Mouse (Mus musculus) cortical plate, adult 2 months (tissue): ENCODE measurements around the gene Doxl2.

Source experiments
- CTCF ChIP-seq: fragments of 200-500 bp; IDR thresholded peaks from 2 replicates; pipeline ENCODE4 v1.5.1; 2011; ENCODE audit warnings: mild to moderate bottlenecking, control low read depth, low read length; ENCODE audit not compliant: insufficient read depth; ENCODE audit errors: extremely low read depth
- POLR2A ChIP-seq: fragments of 200-500 bp; IDR thresholded peaks from 2 replicates; pipeline ENCODE4 v1.6.1; 2011; ENCODE audit warnings: mild to moderate bottlenecking, low read length, control low read depth; ENCODE audit not compliant: insufficient read depth; ENCODE audit errors: extremely low read depth

DNA sequence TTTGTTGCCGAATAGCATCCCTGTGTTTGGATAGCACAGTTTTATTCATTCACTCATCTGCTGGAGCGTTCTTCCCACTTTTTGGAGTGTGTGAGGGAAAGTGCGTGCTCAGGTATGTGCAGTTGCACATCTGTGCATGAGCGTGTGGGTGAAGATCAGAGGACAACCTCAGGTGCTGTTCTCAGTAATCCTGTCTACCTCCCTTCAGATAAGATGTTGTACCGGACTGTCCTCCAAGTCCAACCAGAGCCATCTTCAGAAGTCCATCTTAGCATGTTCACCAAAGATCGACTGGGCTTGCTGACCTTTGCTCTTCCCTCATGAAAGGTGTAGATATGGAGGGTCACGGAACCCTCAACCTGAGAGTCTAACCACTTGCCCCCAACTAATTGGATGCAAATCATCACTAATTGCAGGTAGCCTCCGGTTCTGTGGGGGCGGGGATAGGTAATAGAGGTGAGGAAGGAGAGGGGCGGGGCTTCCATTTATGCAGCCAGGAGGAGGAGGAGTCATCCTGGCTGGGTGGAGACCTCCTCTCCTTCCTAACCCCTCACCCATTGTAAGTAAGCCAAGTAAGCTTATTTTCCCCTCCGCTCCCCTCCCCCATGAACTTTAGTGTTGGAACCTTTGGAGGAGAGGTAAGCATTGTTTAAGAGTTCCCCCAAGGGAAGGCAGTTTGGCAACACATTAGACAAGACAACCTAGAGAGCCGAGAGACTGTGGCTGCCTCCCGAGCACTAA is 33.8 kb downstream of the Doxl2 start:
- TF ChIP-seq CTCF, result no peak
- TF ChIP-seq POLR2A, result no peak
